Mouse (Mus musculus): ENCODE data around the gene Lancl1. TPM values are rescaled to one million over a fixed set of nuclear protein-coding genes. Genes with fewer than 3 reads are reported as not detected.
A peak's percentile ranks its signal among the peaks of the same experiment; 100 is the strongest.

Gene Lancl1
- 95.6 and 133 TPM in 2 replicates for polyA plus RNA-seq (2012; rRNA removed)

GRCm38 (mm10) chr1:67038246-67038987 lies at the start of gene Lancl1:
TSS of gene Lancl1 (minus strand) at chr1:67038872.
- DNase-seq (ENCODE audit: low spot score) = peak; percentile 70

GRCm38 (mm10) chr1:67079146-67079545 lies 40.5 kb upstream of the Lancl1 start:
- no peak for DNase-seq (ENCODE audit: low spot score)

GRCm38 (mm10) chr1:67078666-67079065 lies 40.0 kb upstream of the Lancl1 start:
- no peak for DNase-seq (ENCODE audit: low spot score)

- DNase-seq (ENCODE audit: low spot score) = no peak
These were observed 39.1 kb upstream of the Lancl1 start for GRCm38 (mm10) chr1:67077739-67078138.

GRCm38 (mm10) chr1:67067561-67067960 lies 28.9 kb upstream of the Lancl1 start:
- no peak for DNase-seq (ENCODE audit: low spot score)

GRCm38 (mm10) chr1:67065347-67066270 lies 26.9 kb upstream of the Lancl1 start:
- no peak for DNase-seq (ENCODE audit: low spot score)

- no peak for DNase-seq (ENCODE audit: low spot score)
These were observed 22.9 kb upstream of the Lancl1 start for GRCm38 (mm10) chr1:67061456-67062085.

- no peak for DNase-seq (ENCODE audit: low spot score)
These were observed 17.1 kb upstream of the Lancl1 start for GRCm38 (mm10) chr1:67055816-67056215.

- DNase-seq (ENCODE audit: low spot score) = no peak
These were observed 14.0 kb upstream of the Lancl1 start for GRCm38 (mm10) chr1:67052721-67053120.

- DNase-seq (ENCODE audit: low spot score) = no peak
These were observed 10.9 kb upstream of the Lancl1 start for GRCm38 (mm10) chr1:67049600-67049999.

- DNase-seq (ENCODE audit: low spot score) = no peak
These were observed 10.0 kb upstream of the Lancl1 start for GRCm38 (mm10) chr1:67048696-67049095.

GRCm38 (mm10) chr1:67045100-67045499 lies 6.4 kb upstream of the Lancl1 start:
- DNase-seq (ENCODE audit: low spot score) = no peak

- no peak for DNase-seq (ENCODE audit: low spot score)
These were observed 3.9 kb upstream of the Lancl1 start for GRCm38 (mm10) chr1:67042583-67042982.

GRCm38 (mm10) chr1:67039083-67039482 lies 411 bp upstream of the Lancl1 start:
- DNase-seq (ENCODE audit: low spot score) = no peak

- no peak for DNase-seq (ENCODE audit: low spot score)
These were observed 1.5 kb downstream of the Lancl1 start for GRCm38 (mm10) chr1:67037198-67037597.

- DNase-seq (ENCODE audit: low spot score) = no peak
These were observed 5.4 kb downstream of the Lancl1 start for GRCm38 (mm10) chr1:67033278-67033677.

- DNase-seq (ENCODE audit: low spot score) = no peak
These were observed 11.7 kb downstream of the Lancl1 start for GRCm38 (mm10) chr1:67026927-67027511.

- no peak for DNase-seq (ENCODE audit: low spot score)
These were observed 12.5 kb downstream of the Lancl1 start for GRCm38 (mm10) chr1:67026142-67026541.

GRCm38 (mm10) chr1:67022767-67023166 lies 15.9 kb downstream of the Lancl1 start:
- DNase-seq (ENCODE audit: low spot score) = no peak

- DNase-seq (ENCODE audit: low spot score) = no peak
These were observed 16.6 kb downstream of the Lancl1 start for GRCm38 (mm10) chr1:67022051-67022450.

GRCm38 (mm10) chr1:67020637-67021161 lies 18.0 kb downstream of the Lancl1 start:
- DNase-seq (ENCODE audit: low spot score) = no peak

Measured in urinary bladder, adult 2 months (tissue).